Mouse (Mus musculus) intestine, postnatal 0 days (tissue): ENCODE measurements around the gene Emp3. TPM values are rescaled to one million over a fixed set of nuclear protein-coding genes. Genes with fewer than 3 reads are reported as not detected.
A peak's percentile ranks its signal among the peaks of the same experiment; 100 is the strongest.

Experiments used
- ATAC-seq: fragments of 200-750 bp; cut with Nextera tagmentation; 2 replicates; pipeline ENCODE4 v1.8.0; 2017; ENCODE audit warnings: mild to moderate bottlenecking, moderate TSS enrichment, moderate library complexity
- H3K27ac ChIP-seq: fragments of 300-500 bp; sonication (generic); 2 replicates; pipeline ENCODE4 v1.5.1; 2014; ENCODE audit warnings: mild to moderate bottlenecking, low read depth, low read length, moderate library complexity
- H3K27me3 ChIP-seq: fragments of 300-500 bp; sonication (generic); replicated peaks from 2 replicates; pipeline ENCODE4 v1.6.1; 2014; ENCODE audit warnings: low read length, mixed read lengths; ENCODE audit not compliant: control insufficient read depth, insufficient read depth
- H3K36me3 ChIP-seq: fragments of 300-500 bp; sonication (generic); 2 replicates; pipeline ENCODE4 v1.6.1; 2014; ENCODE audit warnings: mild to moderate bottlenecking, moderate library complexity; ENCODE audit not compliant: control insufficient read depth, insufficient read depth
- H3K4me1 ChIP-seq: fragments of 300-500 bp; sonication (generic); replicated peaks from 2 replicates; pipeline ENCODE4 v1.6.1; 2014; ENCODE audit warnings: antibody characterized with exemption, low read length, mixed read lengths; ENCODE audit not compliant: control insufficient read depth, insufficient read depth
- H3K4me2 ChIP-seq: fragments of 300-500 bp; sonication (generic); replicated peaks from 2 replicates; pipeline ENCODE4 v1.6.1; 2014; ENCODE audit warnings: low read depth, mild to moderate bottlenecking, moderate library complexity
- H3K4me3 ChIP-seq: fragments of 300-500 bp; sonication (generic); 2 replicates; pipeline ENCODE4 v1.5.1; 2014; ENCODE audit warnings: low read depth, low read length
- H3K9ac ChIP-seq: fragments of 300-500 bp; sonication (generic); 2 replicates; pipeline ENCODE4 v1.6.1; 2014; ENCODE audit warnings: mild to moderate bottlenecking, low read depth, low read length
- H3K9me3 ChIP-seq: fragments of 300-500 bp; sonication (generic); 2 replicates; pipeline ENCODE4 v1.6.1; 2016; ENCODE audit warnings: mixed run types; ENCODE audit not compliant: control insufficient read depth
- CTCF ChIP-seq: sonication (generic); IDR thresholded peaks from 2 replicates; pipeline ENCODE4 v1.5.1; 2016; ENCODE audit warnings: low read depth, mild to moderate bottlenecking, control low read depth, antibody characterized with exemption, moderate library complexity
- WGBS: fragments of 180-500 bp; shearing (Covaris S2); extraction: QIAGEN DNeasy Blood & Tissue Kit; methylation state at CpG from one replicate; pipeline ENCODE4 v1.1.7; 2014; 5-methylcytosine and 5-hydroxymethylcytosine counted together
- polyA plus RNA-seq: library from polyadenylated mRNA; unstranded; fragments of >200 nt; fragmentation: Nextera tagmentation; extraction: Ambion mirVana; gene quantifications from 2 replicates; pipeline ENCODE4 v1.2.1, GENCODE M21; 2015

Gene Emp3
- polyA plus RNA-seq, 1 experiment from 2014 or later = 83.3 TPM

DNA sequence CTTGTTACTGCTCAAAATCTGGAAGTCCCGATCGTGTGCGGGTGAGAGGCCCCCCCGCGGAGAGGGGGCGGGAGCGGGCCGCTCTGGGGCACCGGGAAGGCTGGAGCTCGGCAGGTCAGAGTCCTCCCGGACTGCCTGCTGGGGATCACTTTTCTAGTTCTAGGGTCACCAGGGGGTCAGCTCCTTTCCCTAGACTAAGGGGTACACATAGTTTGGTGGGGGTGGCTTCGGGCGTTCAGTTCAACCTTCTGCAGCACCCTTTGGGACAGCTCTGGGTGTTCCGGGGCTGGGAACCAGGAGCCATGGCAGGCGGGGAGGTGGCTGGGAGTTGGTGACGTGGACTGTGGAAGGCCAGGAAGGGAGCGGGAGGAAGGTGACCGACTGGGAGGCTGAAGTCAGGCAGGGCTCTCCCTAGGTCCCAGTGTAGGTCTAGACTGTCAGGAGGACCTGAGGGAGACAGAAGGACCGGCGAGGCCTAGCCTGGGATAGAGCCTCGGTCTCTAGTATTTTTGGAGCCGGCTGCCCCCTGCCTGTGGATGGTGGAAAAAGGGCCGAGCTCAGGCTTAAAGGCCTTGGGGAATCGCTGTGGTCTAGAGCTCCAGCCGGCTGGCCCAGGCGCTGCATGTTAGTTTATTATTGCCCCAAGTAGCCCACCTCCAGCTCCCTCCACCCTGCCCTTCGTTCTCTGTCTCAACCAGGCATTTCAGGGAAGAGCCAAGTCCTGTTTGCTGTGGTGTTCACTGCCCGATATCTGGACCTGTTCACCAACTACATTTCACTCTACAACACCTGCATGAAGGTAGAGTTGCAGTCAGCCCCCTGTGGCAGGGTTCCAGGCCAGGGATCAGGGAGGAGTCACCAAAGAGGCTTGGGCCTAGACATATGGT is 47.9 kb downstream of the Emp3 start:
- Histone ChIP-seq H3K4me1 (no peaks in the 10 kb centered on the region; the same call in 1 of the 2 replicates), H3K4me3 (peak overlapping the region; percentile 80), H3K9me3 (no peaks in the 10 kb centered on the region), H3K27ac (peak overlapping the region; percentile 98), H3K36me3 (peaks cover 26% of the 10 kb centered on the region), H3K27me3 (no peaks in the 10 kb centered on the region; the same call in 1 of the 2 replicates), H3K9ac (peak overlapping the region; percentile 97), H3K4me2 (peak overlapping the region; percentile 79)
- WGBS = 2% methylated on average over 26 of the region's 28 CpGs
- TF ChIP-seq CTCF = peak; percentile 54
- peak; percentile 72 for ATAC-seq

DNA sequence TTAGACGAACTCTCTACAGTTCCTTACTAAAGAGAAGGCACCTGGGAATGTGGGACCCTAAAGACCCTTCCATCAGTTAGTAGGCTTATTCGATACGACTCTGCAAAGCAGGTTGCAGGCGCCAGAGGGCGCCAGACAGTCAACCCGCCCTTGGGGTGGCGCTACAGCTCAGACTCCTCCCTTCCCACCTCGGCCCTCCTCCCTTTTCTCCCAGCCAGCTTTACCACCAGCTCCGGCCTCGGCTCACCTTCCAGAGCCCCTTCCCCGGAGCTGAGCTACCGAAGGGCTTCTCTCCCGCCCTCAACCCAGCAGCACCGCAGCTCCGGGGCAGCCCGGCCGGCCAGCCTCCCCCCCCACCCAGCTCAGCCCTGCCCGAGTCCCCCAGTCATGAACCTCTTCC is 48.6 kb downstream of the Emp3 start, which contains the start of gene Kdelr1:
TSS of gene Kdelr1 (plus strand) at position 149 of the 400 bp plus-strand sequence.
- peaks cover 22% of the 10 kb centered on the region for H3K36me3 ChIP-seq
- ATAC-seq = peak; percentile 69
- peak; percentile 98 for TF ChIP-seq CTCF
- H3K4me1 ChIP-seq = no peaks in the 10 kb centered on the region; the same call in 1 of the 2 replicates
- no peaks in the 10 kb centered on the region; the same call in 1 of the 2 replicates for H3K27me3 ChIP-seq
- H3K4me2 ChIP-seq = peak within 1 kb of the TSS; percentile 79
- under 1% methylated on average over 18 of the region's 18 CpGs for WGBS
- H3K27ac ChIP-seq = peak within 1 kb of the TSS; percentile 98
- peak within 1 kb of the TSS; percentile 80 for H3K4me3 ChIP-seq
- H3K9me3 ChIP-seq = no peaks in the 10 kb centered on the region
- peak within 1 kb of the TSS; percentile 97 for H3K9ac ChIP-seq

DNA sequence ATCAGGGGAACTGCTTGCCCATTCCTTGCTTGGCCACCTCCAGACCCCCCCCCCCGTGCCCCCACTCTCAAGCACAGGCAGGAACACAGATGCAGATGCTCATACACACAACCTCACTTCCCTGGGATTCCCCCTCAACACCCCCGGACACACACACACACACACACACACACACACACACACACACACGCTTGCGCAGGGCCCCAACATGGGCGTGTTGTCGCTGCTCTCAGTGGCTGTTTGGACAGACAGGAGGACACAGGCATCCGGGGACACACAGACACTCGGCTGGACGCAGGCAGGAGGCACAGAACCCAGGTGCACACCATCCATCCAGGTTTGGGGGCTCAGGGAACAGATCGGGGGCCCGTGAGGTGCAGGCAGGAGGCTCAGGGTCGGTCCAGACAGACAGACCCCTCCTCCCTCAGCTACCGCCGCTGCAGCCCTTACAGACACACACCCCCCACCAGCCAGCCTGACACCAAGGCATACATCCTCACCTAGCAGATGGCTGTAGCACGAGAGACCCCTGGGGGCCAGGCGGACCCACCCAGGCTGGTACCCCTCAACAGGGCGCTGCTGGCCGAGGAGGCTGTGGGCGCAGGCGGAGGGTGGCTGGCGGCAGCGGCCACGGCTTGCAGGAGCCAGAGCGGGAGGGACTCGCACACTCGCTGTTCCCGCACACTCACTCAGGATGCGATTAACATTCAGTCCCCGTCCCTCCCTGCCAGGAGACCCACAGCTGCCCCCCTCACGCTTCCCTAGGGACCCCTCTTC is 50.7 kb downstream of the Emp3 start:
- no peak overlapping the region for H3K27ac ChIP-seq
- H3K4me1 ChIP-seq = no peaks in the 10 kb centered on the region; the same call in 1 of the 2 replicates
- peaks cover 7% of the 10 kb centered on the region; the same call in 1 of the 2 replicates for H3K36me3 ChIP-seq
- 7% methylated on average over 30 of the region's 30 CpGs for WGBS
- no peak for TF ChIP-seq CTCF
- H3K27me3 ChIP-seq = no peaks in the 10 kb centered on the region; the same call in 1 of the 2 replicates
- ATAC-seq = no peak
- H3K9me3 ChIP-seq = no peaks in the 10 kb centered on the region
- peak overlapping the region; percentile 64 for H3K4me2 ChIP-seq
- peak overlapping the region; percentile 22; the same call in 1 of the 2 replicates for H3K9ac ChIP-seq
- H3K4me3 ChIP-seq = peak overlapping the region; percentile 28

DNA sequence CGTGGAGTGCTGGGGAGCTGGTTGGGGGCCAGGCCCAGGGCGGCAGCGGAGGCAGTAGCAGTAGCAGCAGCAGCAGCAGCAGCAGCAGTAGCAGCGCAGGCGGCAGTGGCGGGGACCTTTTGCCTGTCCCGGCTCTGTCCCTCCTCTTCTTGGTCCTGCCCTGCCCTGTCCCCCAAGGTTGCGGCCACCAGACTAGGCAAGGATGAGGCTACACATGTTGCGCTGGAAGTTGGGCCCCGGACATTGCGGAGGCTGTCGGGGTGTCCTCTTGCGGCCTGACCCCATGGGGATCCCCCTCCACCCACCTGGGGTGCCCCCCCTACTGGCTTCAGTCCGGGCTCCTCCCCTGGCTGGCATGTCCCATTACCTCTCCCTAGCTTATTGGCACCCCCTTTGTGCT is 51.4 kb downstream of the Emp3 start:
- H3K27me3 ChIP-seq = no peaks in the 10 kb centered on the region; the same call in 1 of the 2 replicates
- no peaks in the 10 kb centered on the region for H3K9me3 ChIP-seq
- no peak overlapping the region for H3K27ac ChIP-seq
- no peak for ATAC-seq
- H3K4me1 ChIP-seq = no peaks in the 10 kb centered on the region; the same call in 1 of the 2 replicates
- 0 out of 2 replicates have a peak, but pooled peaks cover 5% of the 10 kb centered on the region for H3K36me3 ChIP-seq
- 7% methylated on average over 13 of the region's 14 CpGs for WGBS
- H3K9ac ChIP-seq = no peak overlapping the region
- no peak for TF ChIP-seq CTCF
- H3K4me2 ChIP-seq = peak overlapping the region; percentile 64
- H3K4me3 ChIP-seq = peak overlapping the region; percentile 28

DNA sequence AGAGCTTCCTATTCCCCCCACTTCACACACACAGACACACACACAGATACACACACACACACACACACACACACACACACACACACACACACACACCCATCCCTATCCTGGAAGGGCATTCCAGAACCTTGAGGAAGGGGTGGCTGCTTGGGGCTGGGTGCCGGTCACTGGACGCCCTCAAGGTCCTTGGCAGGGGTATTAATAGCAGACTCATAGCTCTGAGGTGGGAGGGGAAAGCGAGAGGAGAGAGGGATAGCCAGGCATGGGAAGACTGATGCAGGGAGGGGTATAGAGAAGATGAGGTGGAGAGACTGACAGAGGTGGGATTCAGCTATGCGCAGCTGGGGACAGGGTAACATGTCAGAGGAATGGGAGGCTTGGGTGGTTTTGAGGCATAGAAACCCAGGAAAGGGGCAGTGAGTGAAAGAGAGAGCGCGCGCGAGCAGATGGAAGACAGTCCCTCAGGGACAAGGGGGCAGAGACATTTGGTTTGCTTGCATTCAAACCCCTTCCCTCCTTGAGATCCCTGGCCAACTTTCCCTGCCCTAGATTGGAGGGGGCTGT is 52.0 kb downstream of the Emp3 start:
- Histone ChIP-seq H3K4me1 (no peaks in the 10 kb centered on the region; the same call in 1 of the 2 replicates), H3K4me3 (peak overlapping the region; percentile 28; the same call in 1 of the 2 replicates), H3K9me3 (no peaks in the 10 kb centered on the region), H3K9ac (no peak overlapping the region), H3K27ac (peak overlapping the region; percentile 51; the same call in 1 of the 2 replicates), H3K27me3 (no peaks in the 10 kb centered on the region; the same call in 1 of the 2 replicates), H3K36me3 (0 out of 2 replicates have a peak, but pooled peaks cover 3% of the 10 kb centered on the region), H3K4me2 (peak overlapping the region; percentile 64)
- no peak for ATAC-seq
- TF ChIP-seq CTCF = no peak
- WGBS = 39% methylated on average over 8 of the region's 8 CpGs

Other genes with a start within 250 kb of the Emp3 start
- gene Ntn5, start 237.4 kb downstream of the Emp3 start, polyA plus RNA-seq = 0.10 and 0.20 TPM in 2 replicates
- 0.08 and 0.25 TPM in 2 replicates for gene Sec1, start 227.0 kb downstream of the Emp3 start, polyA plus RNA-seq
- 2.1 and 2.7 TPM in 2 replicates for gene Car11, start 221.6 kb downstream of the Emp3 start, polyA plus RNA-seq
- 6.9 and 8.6 TPM in 2 replicates for gene Dbp, start 216.3 kb downstream of the Emp3 start, polyA plus RNA-seq
- 708 and 740 TPM in 2 replicates for gene Rpl18, start 205.9 kb downstream of the Emp3 start, polyA plus RNA-seq
- 55.1 and 55.9 TPM in 2 replicates for gene Sphk2, start 203.4 kb downstream of the Emp3 start, polyA plus RNA-seq
- 16.6 and 16.7 TPM in 2 replicates for gene Fam83e, start 200.2 kb downstream of the Emp3 start, polyA plus RNA-seq
- 0.17 and 0.22 TPM in 2 replicates for gene Spaca4, start 195.6 kb downstream of the Emp3 start, polyA plus RNA-seq
- 0.08 and 0.29 TPM in 2 replicates for gene Lmtk3, start 137.7 kb downstream of the Emp3 start, polyA plus RNA-seq
- gene Sult2b1, start 136.7 kb downstream of the Emp3 start, polyA plus RNA-seq = 36.7 and 37.1 TPM in 2 replicates
- gene Cyth2, start 106.8 kb downstream of the Emp3 start, polyA plus RNA-seq = 61.9 and 66.4 TPM in 2 replicates
- gene Kcnj14, start 96.6 kb downstream of the Emp3 start, polyA plus RNA-seq = 0.10 and 0.27 TPM in 2 replicates
- gene Grwd1, start 90.5 kb downstream of the Emp3 start, polyA plus RNA-seq = 16.4 and 16.6 TPM in 2 replicates
- 99.6 and 107 TPM in 2 replicates for gene Kdelr1, start 48.6 kb downstream of the Emp3 start, polyA plus RNA-seq
- gene Grin2d, start 43.0 kb downstream of the Emp3 start, polyA plus RNA-seq = 0.66 and 1.1 TPM in 2 replicates
- gene Syngr4, start 24.7 kb downstream of the Emp3 start, polyA plus RNA-seq = 0.72 and 0.75 TPM in 2 replicates
- 6.8 and 7.4 TPM in 2 replicates for gene Tmem143, start 24.5 kb downstream of the Emp3 start, polyA plus RNA-seq
- gene Ccdc114, start 2.7 kb upstream of the Emp3 start, polyA plus RNA-seq = 2.9 and 3.3 TPM in 2 replicates
- gene Abcc6, start 108.9 kb upstream of the Emp3 start, polyA plus RNA-seq = 5.3 and 7.1 TPM in 2 replicates
- gene Nomo1, start 112.3 kb upstream of the Emp3 start, polyA plus RNA-seq = 34.4 and 37.3 TPM in 2 replicates
- 0.21 and 0.24 TPM in 2 replicates for gene Kcnj11, start 179.4 kb upstream of the Emp3 start, polyA plus RNA-seq